Mouse (Mus musculus): ENCODE measurements around the gene Fam83e. TPM values are rescaled to one million over a fixed set of nuclear protein-coding genes. Genes with fewer than 3 reads are reported as not detected.

Gene Fam83e
- polyA plus RNA-seq, 1 experiment from 2014 or later: 0.80 TPM

DNA sequence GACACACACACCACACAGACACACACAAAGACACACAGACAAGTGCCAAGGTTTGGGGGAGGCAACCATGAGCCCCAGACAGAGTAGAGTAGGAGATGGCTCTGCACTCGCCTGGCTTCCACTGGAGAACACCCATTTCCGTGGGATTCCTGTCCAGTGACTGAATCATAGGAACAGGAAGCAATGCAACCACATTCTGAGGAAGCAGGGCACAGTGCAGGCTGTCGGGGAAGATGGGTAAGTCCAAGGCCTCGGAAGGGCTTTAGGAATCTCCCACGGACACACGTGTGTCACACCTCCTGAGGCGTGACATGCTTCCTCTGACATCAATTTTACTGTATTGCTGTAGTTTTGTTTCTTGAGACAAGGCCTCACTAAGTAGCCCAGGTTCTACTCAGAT, 27.1 kb downstream of the Fam83e start:
- Histone ChIP-seq H3K4me2 (replicated peaks; ENCODE audit: low read depth, low read length) (no peak overlapping the region), H3K36me3 (ENCODE audit: control insufficient read depth, insufficient read depth, low read length) (no peaks in the 10 kb centered on the region), H3K9ac (ENCODE audit: low read depth, low read length) (no peak overlapping the region), H3K9me3 (ENCODE audit: control insufficient read depth, low read length) (no peaks in the 10 kb centered on the region), H3K27me3 (ENCODE audit: control insufficient read depth, insufficient read depth, low read length) (no peaks in the 10 kb centered on the region), H3K4me3 (ENCODE audit: low read depth, low read length) (no peak overlapping the region), H3K4me1 (replicated peaks; ENCODE audit: control insufficient read depth, insufficient read depth, low read length) (no peaks in the 10 kb centered on the region), H3K27ac (ENCODE audit: low read depth, low read length) (no peak overlapping the region)
- no peak for ATAC-seq (ENCODE audit: low FRiP score)
- WGBS: 85% methylated on average over 7 of the region's 7 CpGs
- DNase-seq (ENCODE audit: low spot score): no peak

- Histone ChIP-seq H3K27ac (ENCODE audit: low read depth, low read length) (no peak overlapping the region), H3K4me1 (replicated peaks; ENCODE audit: control insufficient read depth, insufficient read depth, low read length) (no peaks in the 10 kb centered on the region), H3K27me3 (ENCODE audit: control insufficient read depth, insufficient read depth, low read length) (no peaks in the 10 kb centered on the region), H3K36me3 (ENCODE audit: control insufficient read depth, insufficient read depth, low read length) (no peaks in the 10 kb centered on the region), H3K4me2 (replicated peaks; ENCODE audit: low read depth, low read length) (no peak overlapping the region), H3K4me3 (ENCODE audit: low read depth, low read length) (no peak overlapping the region), H3K9me3 (ENCODE audit: control insufficient read depth, low read length) (no peaks in the 10 kb centered on the region), H3K9ac (ENCODE audit: low read depth, low read length) (no peak overlapping the region)
- no peak for DNase-seq (ENCODE audit: low spot score)
- no peak for ATAC-seq (ENCODE audit: low FRiP score)
- WGBS: 50% methylated on average over 10 of the region's 10 CpGs
Observed at GRCm38 (mm10) chr7:45749401-45749800, 28.4 kb downstream of the Fam83e start.

DNA sequence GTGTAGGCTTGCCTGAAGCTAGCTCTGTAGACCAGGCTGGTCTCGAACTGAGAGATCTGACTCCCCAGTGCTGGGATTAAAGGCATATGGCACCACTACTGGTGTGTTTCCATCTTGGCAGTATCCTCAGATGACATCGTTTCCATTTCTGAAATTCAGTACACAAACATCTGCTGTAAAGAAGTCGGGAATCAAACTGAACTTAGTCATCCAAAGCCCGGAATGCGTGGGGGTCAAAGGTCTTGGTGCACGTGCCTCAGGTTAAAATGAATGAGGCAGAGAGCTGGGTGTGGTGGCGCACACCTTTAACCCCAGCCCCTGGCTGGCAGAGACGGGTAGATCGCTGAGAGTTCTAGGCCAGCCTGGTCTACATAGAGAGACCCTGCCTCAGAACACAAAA, 29.1 kb downstream of the Fam83e start:
- Histone ChIP-seq H3K4me2 (replicated peaks; ENCODE audit: low read depth, low read length) (no peak overlapping the region), H3K4me3 (ENCODE audit: low read depth, low read length) (no peak overlapping the region), H3K9me3 (ENCODE audit: control insufficient read depth, low read length) (no peaks in the 10 kb centered on the region), H3K27me3 (ENCODE audit: control insufficient read depth, insufficient read depth, low read length) (no peaks in the 10 kb centered on the region), H3K27ac (ENCODE audit: low read depth, low read length) (no peak overlapping the region), H3K36me3 (ENCODE audit: control insufficient read depth, insufficient read depth, low read length) (no peaks in the 10 kb centered on the region), H3K9ac (ENCODE audit: low read depth, low read length) (no peak overlapping the region), H3K4me1 (replicated peaks; ENCODE audit: control insufficient read depth, insufficient read depth, low read length) (no peaks in the 10 kb centered on the region)
- ATAC-seq (ENCODE audit: low FRiP score) (no peak), DNase-seq (ENCODE audit: low spot score) (no peak)
- 79% methylated on average over 9 of the region's 9 CpGs for WGBS

GRCm38 (mm10) chr7:45755703-45756102, 34.7 kb downstream of the Fam83e start:
- no peaks in the 10 kb centered on the region for H3K36me3 ChIP-seq (ENCODE audit: control insufficient read depth, insufficient read depth, low read length)
- H3K4me2 ChIP-seq (replicated peaks; ENCODE audit: low read depth, low read length): no peak overlapping the region
- H3K27ac ChIP-seq (ENCODE audit: low read depth, low read length): no peak overlapping the region
- WGBS: 63% methylated on average over 6 of the region's 6 CpGs
- H3K4me1 ChIP-seq (replicated peaks; ENCODE audit: control insufficient read depth, insufficient read depth, low read length): no peaks in the 10 kb centered on the region; the same call in 1 of the 2 replicates
- no peak overlapping the region for H3K9ac ChIP-seq (ENCODE audit: low read depth, low read length)
- DNase-seq (ENCODE audit: low spot score): no peak
- ATAC-seq (ENCODE audit: low FRiP score): no peak
- H3K27me3 ChIP-seq (ENCODE audit: control insufficient read depth, insufficient read depth, low read length): peaks cover 15% of the 10 kb centered on the region
- no peak overlapping the region for H3K4me3 ChIP-seq (ENCODE audit: low read depth, low read length)
- H3K9me3 ChIP-seq (ENCODE audit: control insufficient read depth, low read length): no peaks in the 10 kb centered on the region

GRCm38 (mm10) chr7:45759400-45759799, 38.4 kb downstream of the Fam83e start:
- Histone ChIP-seq H3K4me1 (replicated peaks; ENCODE audit: control insufficient read depth, insufficient read depth, low read length) (no peaks in the 10 kb centered on the region; the same call in 1 of the 2 replicates), H3K4me3 (ENCODE audit: low read depth, low read length) (peak overlapping the region; percentile 14), H3K27ac (ENCODE audit: low read depth, low read length) (no peak overlapping the region), H3K9ac (ENCODE audit: low read depth, low read length) (no peak overlapping the region), H3K36me3 (ENCODE audit: control insufficient read depth, insufficient read depth, low read length) (no peaks in the 10 kb centered on the region), H3K27me3 (ENCODE audit: control insufficient read depth, insufficient read depth, low read length) (peaks cover 15% of the 10 kb centered on the region), H3K4me2 (replicated peaks; ENCODE audit: low read depth, low read length) (peak overlapping the region; percentile 30), H3K9me3 (ENCODE audit: control insufficient read depth, low read length) (no peaks in the 10 kb centered on the region)
- DNase-seq (ENCODE audit: low spot score) (peak; percentile 27), ATAC-seq (ENCODE audit: low FRiP score) (no peak)
- 9% methylated on average over 27 of the region's 27 CpGs for WGBS

DNA sequence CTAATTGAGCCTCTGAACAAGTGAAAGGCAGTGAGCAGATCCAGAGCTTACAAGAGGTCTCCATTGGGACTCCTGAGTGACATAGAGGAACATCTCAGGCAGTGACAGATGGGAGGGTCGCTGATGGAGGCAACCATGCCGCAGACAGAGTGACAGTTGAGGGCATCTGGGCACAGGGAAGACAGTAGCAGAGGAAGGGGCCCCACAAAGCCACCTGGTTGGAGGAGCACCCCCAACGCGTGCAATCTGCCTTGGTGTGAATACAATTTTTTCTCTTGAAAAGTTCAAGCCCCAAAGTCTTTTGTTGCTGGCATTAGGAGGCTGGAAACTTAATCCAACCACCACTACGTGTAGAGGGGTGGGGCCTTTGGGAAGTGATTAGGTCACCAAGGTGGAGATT, 39.1 kb downstream of the Fam83e start:
- H3K9ac ChIP-seq (ENCODE audit: low read depth, low read length): no peak overlapping the region
- H3K36me3 ChIP-seq (ENCODE audit: control insufficient read depth, insufficient read depth, low read length): no peaks in the 10 kb centered on the region
- no peak overlapping the region for H3K27ac ChIP-seq (ENCODE audit: low read depth, low read length)
- peaks cover 15% of the 10 kb centered on the region for H3K27me3 ChIP-seq (ENCODE audit: control insufficient read depth, insufficient read depth, low read length)
- H3K4me1 ChIP-seq (replicated peaks; ENCODE audit: control insufficient read depth, insufficient read depth, low read length): no peaks in the 10 kb centered on the region; the same call in 1 of the 2 replicates
- DNase-seq (ENCODE audit: low spot score) (no peak), ATAC-seq (ENCODE audit: low FRiP score) (no peak)
- H3K4me3 ChIP-seq (ENCODE audit: low read depth, low read length): no peak overlapping the region
- no peaks in the 10 kb centered on the region for H3K9me3 ChIP-seq (ENCODE audit: control insufficient read depth, low read length)
- 75% methylated on average over 5 of the region's 5 CpGs for WGBS
- H3K4me2 ChIP-seq (replicated peaks; ENCODE audit: low read depth, low read length): no peak overlapping the region

GRCm38 (mm10) chr7:45765995-45766394, 45.0 kb downstream of the Fam83e start:
- Histone ChIP-seq H3K27ac (ENCODE audit: low read depth, low read length) (no peak overlapping the region), H3K9me3 (ENCODE audit: control insufficient read depth, low read length) (no peaks in the 10 kb centered on the region), H3K36me3 (ENCODE audit: control insufficient read depth, insufficient read depth, low read length) (no peaks in the 10 kb centered on the region), H3K9ac (ENCODE audit: low read depth, low read length) (no peak overlapping the region), H3K4me2 (replicated peaks; ENCODE audit: low read depth, low read length) (no peak overlapping the region), H3K4me3 (ENCODE audit: low read depth, low read length) (no peak overlapping the region), H3K27me3 (ENCODE audit: control insufficient read depth, insufficient read depth, low read length) (no peaks in the 10 kb centered on the region), H3K4me1 (replicated peaks; ENCODE audit: control insufficient read depth, insufficient read depth, low read length) (no peaks in the 10 kb centered on the region)
- WGBS: 54% methylated on average over 8 of the region's 8 CpGs
- no peak for ATAC-seq (ENCODE audit: low FRiP score)
- DNase-seq (ENCODE audit: low spot score): no peak

- ATAC-seq (ENCODE audit: low FRiP score): no peak
- no peak for DNase-seq (ENCODE audit: low spot score)
- WGBS: 59% methylated on average over 7 of the region's 8 CpGs
- H3K4me2 ChIP-seq (replicated peaks; ENCODE audit: low read depth, low read length): no peak overlapping the region
- no peaks in the 10 kb centered on the region for H3K4me1 ChIP-seq (replicated peaks; ENCODE audit: control insufficient read depth, insufficient read depth, low read length)
- H3K36me3 ChIP-seq (ENCODE audit: control insufficient read depth, insufficient read depth, low read length): no peaks in the 10 kb centered on the region
- no peak overlapping the region for H3K9ac ChIP-seq (ENCODE audit: low read depth, low read length)
- no peaks in the 10 kb centered on the region for H3K9me3 ChIP-seq (ENCODE audit: control insufficient read depth, low read length)
- no peak overlapping the region for H3K27ac ChIP-seq (ENCODE audit: low read depth, low read length)
- H3K27me3 ChIP-seq (ENCODE audit: control insufficient read depth, insufficient read depth, low read length): no peaks in the 10 kb centered on the region
- no peak overlapping the region for H3K4me3 ChIP-seq (ENCODE audit: low read depth, low read length)
Observed at GRCm38 (mm10) chr7:45766764-45767163, 45.8 kb downstream of the Fam83e start.

DNA sequence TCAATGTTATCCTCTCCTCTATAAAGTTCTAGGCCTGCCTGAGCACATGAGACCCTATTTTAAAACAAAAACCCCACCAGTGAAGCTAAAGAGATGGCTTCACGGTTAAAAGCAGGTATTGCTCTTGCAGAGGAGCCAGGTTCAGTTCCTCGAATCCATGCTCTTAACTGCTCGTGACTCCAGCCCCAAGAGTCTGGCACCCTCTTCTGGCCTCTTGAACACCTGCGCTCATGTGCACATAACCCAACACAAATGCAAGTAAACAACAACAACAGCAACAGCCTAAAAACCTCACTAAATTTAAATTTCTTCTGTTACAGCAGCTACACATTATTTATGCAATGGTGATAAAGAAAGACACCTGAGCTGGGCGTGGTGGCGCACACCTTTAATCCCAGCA, 46.5 kb downstream of the Fam83e start:
- 94% methylated on average over 6 of the region's 6 CpGs for WGBS
- Histone ChIP-seq H3K36me3 (ENCODE audit: control insufficient read depth, insufficient read depth, low read length) (no peaks in the 10 kb centered on the region), H3K4me2 (replicated peaks; ENCODE audit: low read depth, low read length) (no peak overlapping the region), H3K27ac (ENCODE audit: low read depth, low read length) (no peak overlapping the region), H3K4me3 (ENCODE audit: low read depth, low read length) (no peak overlapping the region), H3K27me3 (ENCODE audit: control insufficient read depth, insufficient read depth, low read length) (no peaks in the 10 kb centered on the region), H3K4me1 (replicated peaks; ENCODE audit: control insufficient read depth, insufficient read depth, low read length) (no peaks in the 10 kb centered on the region), H3K9me3 (ENCODE audit: control insufficient read depth, low read length) (no peaks in the 10 kb centered on the region), H3K9ac (ENCODE audit: low read depth, low read length) (no peak overlapping the region)
- ATAC-seq (ENCODE audit: low FRiP score) (no peak), DNase-seq (ENCODE audit: low spot score) (no peak)

Data from hindbrain, embryonic 11.5 days (tissue).